Mouse (Mus musculus) lung, postnatal 0 days (tissue): ENCODE results near the gene Rgs3.

ENCODE experiments used
- CTCF ChIP-seq: IDR thresholded peaks from 2 replicates; pipeline ENCODE4 v1.5.1; 2016; ENCODE audit warnings: antibody characterized with exemption, mild to moderate bottlenecking
- EP300 ChIP-seq: IDR thresholded peaks from 2 replicates; pipeline ENCODE4 v1.6.1; 2016; ENCODE audit warnings: antibody characterized with exemption, mild to moderate bottlenecking, control low read depth

DNA sequence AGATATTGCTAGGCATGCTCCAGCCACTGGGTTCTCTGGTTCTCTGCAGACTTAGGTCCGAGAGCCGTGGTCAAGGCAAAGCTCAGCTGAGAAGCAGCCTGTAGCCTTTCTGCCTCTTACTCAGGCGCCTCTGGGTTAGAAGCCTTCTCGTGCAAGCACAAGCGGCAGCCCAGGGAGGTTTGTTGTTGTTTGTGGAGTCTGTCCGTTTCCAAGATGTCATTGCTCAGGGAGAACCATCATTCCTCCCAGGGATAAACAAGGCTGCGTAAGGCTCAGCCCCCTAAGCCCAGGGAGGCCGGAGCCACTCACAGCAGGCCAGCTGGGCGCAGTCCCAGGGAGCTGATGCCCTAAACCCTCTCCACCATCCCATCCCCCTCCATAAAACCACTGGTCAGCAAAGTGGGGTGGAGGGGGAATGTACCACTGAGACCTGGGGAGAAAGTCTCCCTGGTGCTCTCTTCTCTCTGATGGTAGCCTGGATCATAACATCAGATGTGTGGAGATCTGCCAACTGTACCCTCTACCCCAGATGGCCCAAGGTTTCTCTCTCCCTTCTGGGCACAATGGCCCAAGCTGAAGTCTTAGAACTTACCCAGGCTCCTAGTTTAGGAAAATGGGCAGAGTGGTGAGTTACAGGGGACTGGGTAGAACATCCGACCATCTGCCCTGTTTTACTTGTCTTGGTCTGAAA lies 117.5 kb downstream of the Rgs3 start:
- TF ChIP-seq EP300: no peak
- TF ChIP-seq CTCF: no peak
